Mouse (Mus musculus) forebrain, embryonic 10.5 days (tissue): ENCODE measurements around the gene Gpr155. TPM values are rescaled to one million over a fixed set of nuclear protein-coding genes. Genes with fewer than 3 reads are reported as not detected.

Source experiments
- DNase-seq: peaks from one replicate; pipeline ENCODE4 v3.0.0-alpha.2; 2017; ENCODE audit warnings: low spot score; ENCODE audit errors: extremely low spot score
- H3K27ac ChIP-seq: fragments of 300-500 bp; sonication (generic); 2 replicates; pipeline ENCODE4 v1.5.1; 2016; ENCODE audit warnings: mild to moderate bottlenecking
- H3K27me3 ChIP-seq: fragments of 300-500 bp; sonication (generic); 2 replicates; pipeline ENCODE4 v1.6.1; 2016; ENCODE audit warnings: mild to moderate bottlenecking; ENCODE audit not compliant: poor library complexity, severe bottlenecking
- H3K36me3 ChIP-seq: fragments of 300-500 bp; sonication (generic); replicated peaks from 2 replicates; pipeline ENCODE4 v1.6.1; 2016; ENCODE audit warnings: mild to moderate bottlenecking, moderate library complexity
- H3K4me1 ChIP-seq: fragments of 300-500 bp; sonication (generic); 2 replicates; pipeline ENCODE4 v1.6.1; 2016
- H3K4me3 ChIP-seq: fragments of 300-500 bp; sonication (generic); 2 replicates; pipeline ENCODE4 v1.5.1; 2016; ENCODE audit warnings: mild to moderate bottlenecking, moderate library complexity
- H3K9me3 ChIP-seq: fragments of 300-500 bp; sonication (generic); 2 replicates; pipeline ENCODE4 v1.6.1; 2016; ENCODE audit warnings: mild to moderate bottlenecking, moderate library complexity
- WGBS: fragments of 180-500 bp; shearing (Covaris S2); methylation state at CpG from one replicate; pipeline ENCODE4 v1.1.7; 2016; 5-methylcytosine and 5-hydroxymethylcytosine counted together
- polyA plus RNA-seq: library from polyadenylated mRNA; unstranded; fragments of >200 nt; fragmentation: Nextera tagmentation; extraction: Ambion mirVana; gene quantifications from 2 replicates; pipeline ENCODE4 v1.2.1, GENCODE M21; 2016

Gpr155 gene
- polyA plus RNA-seq, 1 experiment from 2014 or later: 2.2 TPM

DNA sequence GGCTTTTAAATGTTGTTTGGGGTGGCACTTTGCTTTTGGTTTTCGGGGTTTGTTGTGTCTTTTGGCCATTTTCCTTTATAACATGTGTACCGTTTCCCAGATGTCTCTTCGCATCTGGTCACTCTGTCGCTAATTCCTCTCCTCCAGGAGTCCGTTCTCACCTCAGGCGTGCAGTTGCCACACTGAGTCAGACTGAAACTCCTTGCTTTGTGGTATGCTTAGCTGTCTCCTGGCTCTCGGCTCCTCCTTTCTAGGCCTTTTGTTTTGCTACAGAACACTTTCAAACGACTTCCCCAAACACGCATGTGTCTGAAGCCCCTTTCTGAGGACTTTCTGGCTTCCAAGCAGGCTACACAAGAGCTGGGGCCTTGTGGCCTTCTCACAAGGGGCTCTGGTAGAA, 18.1 kb upstream of the Gpr155 start:
- no peak for DNase-seq
- Histone ChIP-seq H3K27me3 (no peaks in the 10 kb centered on the region), H3K4me3 (no peak overlapping the region), H3K36me3 (no peaks in the 10 kb centered on the region), H3K27ac (no peak overlapping the region), H3K4me1 (0 out of 2 replicates have a peak, but pooled peaks cover 8% of the 10 kb centered on the region), H3K9me3 (no peaks in the 10 kb centered on the region; the same call in 1 of the 2 replicates)
- 90% methylated on average over 9 of the region's 9 CpGs for WGBS

DNA sequence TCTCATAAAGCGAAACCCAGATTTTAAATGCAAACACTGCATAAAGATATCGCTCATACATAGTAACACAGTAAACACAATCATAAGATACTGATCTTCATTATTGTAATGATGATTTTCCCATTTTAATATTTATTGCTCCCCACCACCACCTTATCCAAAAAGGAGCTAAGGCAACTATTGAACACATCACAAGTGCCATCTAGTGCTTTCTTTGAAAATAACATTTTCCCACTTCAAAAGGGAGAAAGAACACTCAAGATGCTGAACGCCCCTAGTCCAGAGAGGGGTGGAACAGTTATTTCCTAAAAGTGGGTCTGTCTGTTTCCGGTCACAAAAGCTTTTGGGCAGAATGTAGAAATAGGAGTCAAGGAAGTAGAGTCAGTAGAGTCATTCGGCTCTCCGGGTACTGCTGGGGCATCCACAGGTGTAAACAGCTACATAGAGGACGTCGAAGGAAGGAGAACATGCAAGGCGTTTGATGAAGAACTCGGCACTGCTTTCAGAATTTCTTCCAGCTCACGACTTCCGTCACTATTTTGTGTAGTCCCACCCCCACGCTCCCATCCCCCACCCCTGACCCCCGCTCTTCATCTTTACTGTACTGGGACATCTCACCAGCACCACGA, 17.1 kb upstream of the Gpr155 start:
- Histone ChIP-seq H3K4me3 (no peak overlapping the region), H3K9me3 (no peaks in the 10 kb centered on the region; the same call in 1 of the 2 replicates), H3K36me3 (no peaks in the 10 kb centered on the region), H3K27me3 (no peaks in the 10 kb centered on the region), H3K4me1 (0 out of 2 replicates have a peak, but pooled peaks cover 8% of the 10 kb centered on the region), H3K27ac (no peak overlapping the region)
- no peak for DNase-seq
- WGBS: 82% methylated on average over 15 of the region's 15 CpGs

DNA sequence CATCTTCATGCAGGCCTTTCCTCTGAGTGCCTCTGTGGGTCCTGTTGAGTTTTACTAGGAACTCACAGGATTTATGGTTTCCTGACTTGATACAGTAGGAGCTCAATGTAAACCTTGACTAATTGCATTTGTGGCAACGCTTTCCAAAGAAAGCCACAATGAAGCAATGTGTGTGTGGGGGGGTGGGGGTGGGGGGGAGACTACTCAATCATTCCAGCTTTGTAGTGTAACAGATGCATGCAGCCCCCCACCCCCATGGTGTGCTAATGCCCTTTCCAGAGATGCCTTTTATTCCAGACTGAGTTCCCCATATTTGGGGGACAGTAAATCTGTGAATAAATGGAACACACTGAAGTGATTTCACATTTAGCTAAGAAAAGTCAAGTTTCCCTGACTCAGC, 15.3 kb upstream of the Gpr155 start:
- Histone ChIP-seq H3K36me3 (no peaks in the 10 kb centered on the region), H3K27ac (no peak overlapping the region), H3K9me3 (no peaks in the 10 kb centered on the region; the same call in 1 of the 2 replicates), H3K4me3 (no peak overlapping the region), H3K4me1 (0 out of 2 replicates have a peak, but pooled peaks cover 8% of the 10 kb centered on the region), H3K27me3 (no peaks in the 10 kb centered on the region)
- WGBS: 81% methylated on average over 1 of the region's 1 CpGs
- DNase-seq: no peak

DNA sequence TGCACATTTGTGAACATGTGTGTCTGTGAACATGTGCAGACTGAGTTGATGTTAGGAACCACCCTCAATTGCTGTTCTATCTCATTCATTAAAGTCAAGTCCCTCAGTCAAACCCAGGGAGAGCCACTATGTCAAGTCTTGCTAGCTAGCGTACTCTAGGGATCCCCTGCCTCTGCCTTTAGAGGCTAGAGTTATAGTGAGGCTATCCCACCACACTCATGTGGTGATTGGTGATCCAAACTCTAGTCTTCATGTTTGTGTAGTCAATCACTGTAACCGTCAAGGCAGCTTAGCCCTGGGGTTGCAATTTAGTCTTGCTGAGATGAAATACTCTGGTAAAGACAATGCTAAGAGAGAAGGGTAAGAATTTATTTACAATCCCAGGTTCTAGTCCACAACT, 11.1 kb upstream of the Gpr155 start:
- no peak overlapping the region for H3K27ac ChIP-seq
- no peaks in the 10 kb centered on the region for H3K9me3 ChIP-seq
- H3K4me1 ChIP-seq: 0 out of 2 replicates have a peak, but pooled peaks cover 8% of the 10 kb centered on the region
- 91% methylated on average over 2 of the region's 2 CpGs for WGBS
- H3K36me3 ChIP-seq: no peaks in the 10 kb centered on the region
- H3K4me3 ChIP-seq: no peak overlapping the region
- DNase-seq: no peak
- H3K27me3 ChIP-seq: no peaks in the 10 kb centered on the region

DNA sequence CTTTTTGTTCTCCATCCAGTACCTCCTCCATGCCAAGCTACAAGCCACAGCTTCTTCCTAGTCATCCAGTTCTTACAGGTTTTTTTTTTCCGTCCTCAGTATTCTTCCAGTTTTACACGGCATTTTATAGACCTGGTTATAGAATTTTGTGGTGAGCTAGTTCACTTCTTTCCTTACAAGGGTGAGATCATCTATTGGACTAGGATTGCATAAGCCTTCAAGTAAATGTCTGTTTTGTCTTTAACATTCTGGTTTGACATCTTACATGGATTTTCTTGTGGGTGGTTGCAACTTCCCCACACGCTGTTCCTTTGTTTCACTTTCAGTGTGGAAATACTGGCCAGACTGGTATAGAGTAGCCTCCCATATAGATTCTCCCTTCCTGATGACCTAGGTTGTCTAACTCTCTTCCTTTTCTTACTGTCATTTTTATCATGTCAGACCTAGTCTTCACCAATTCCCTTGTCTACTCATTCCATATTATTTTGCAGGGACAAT, 10.5 kb upstream of the Gpr155 start:
- 93% methylated on average over 3 of the region's 3 CpGs for WGBS

DNA sequence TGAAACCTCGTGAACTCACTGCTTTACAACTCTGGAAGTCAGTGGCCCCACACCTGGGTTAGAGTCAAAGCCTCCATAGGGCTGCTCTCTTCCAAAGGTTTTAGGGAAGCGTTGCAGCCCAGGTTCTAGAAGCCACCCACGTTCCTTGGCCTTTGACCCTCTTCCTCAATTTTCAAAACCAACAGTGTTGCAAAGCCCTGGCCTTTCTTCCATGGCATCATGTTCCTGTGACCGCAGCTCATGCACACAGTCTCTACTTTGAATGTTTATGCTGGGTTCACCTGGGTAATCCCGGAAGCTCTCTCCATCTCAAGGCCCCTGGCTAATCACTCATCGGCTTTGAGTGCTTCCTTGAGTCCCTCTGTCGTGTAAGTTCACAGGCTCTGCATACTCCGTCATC, 9.1 kb upstream of the Gpr155 start:
- H3K4me3 ChIP-seq: no peak overlapping the region
- 85% methylated on average over 8 of the region's 8 CpGs for WGBS

More for the DNA sequence above, 10.5 kb upstream of the Gpr155 start:
- no peak overlapping the region for H3K27ac ChIP-seq
- DNase-seq: no peak
- 0 out of 2 replicates have a peak, but pooled peaks cover 8% of the 10 kb centered on the region for H3K4me1 ChIP-seq
- no peaks in the 10 kb centered on the region for H3K27me3 ChIP-seq
- no peaks in the 10 kb centered on the region for H3K9me3 ChIP-seq
- no peak overlapping the region for H3K4me3 ChIP-seq
- no peaks in the 10 kb centered on the region for H3K36me3 ChIP-seq

DNA sequence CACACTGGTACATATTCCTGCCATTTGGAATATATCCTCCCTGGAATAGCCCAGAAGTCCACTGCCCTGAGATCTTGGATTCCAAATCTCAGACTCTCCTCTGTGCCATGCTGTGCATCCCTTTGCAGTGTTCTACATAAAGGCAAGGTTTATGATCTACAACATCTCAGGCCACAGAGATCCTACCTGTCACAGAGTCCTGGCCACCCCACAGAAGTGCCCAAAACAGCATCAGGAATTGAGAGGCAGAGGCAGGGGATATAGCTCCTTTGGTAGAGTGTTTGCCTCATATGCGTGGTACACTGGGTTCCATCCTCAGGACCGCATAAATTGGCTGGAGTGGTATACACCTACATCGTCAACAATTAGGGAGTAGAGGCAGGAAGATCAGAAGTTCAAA, 8.1 kb upstream of the Gpr155 start:
- H3K9me3 ChIP-seq: no peaks in the 10 kb centered on the region
- no peak overlapping the region for H3K4me3 ChIP-seq
- no peaks in the 10 kb centered on the region for H3K27me3 ChIP-seq
- H3K36me3 ChIP-seq: no peaks in the 10 kb centered on the region
- 92% methylated on average over 3 of the region's 3 CpGs for WGBS
- no peak for DNase-seq
- H3K27ac ChIP-seq: no peak overlapping the region
- H3K4me1 ChIP-seq: no peaks in the 10 kb centered on the region

More for the DNA sequence above, 9.1 kb upstream of the Gpr155 start:
- Histone ChIP-seq H3K36me3 (no peaks in the 10 kb centered on the region), H3K4me1 (no peaks in the 10 kb centered on the region), H3K27ac (no peak overlapping the region), H3K9me3 (no peaks in the 10 kb centered on the region), H3K27me3 (no peaks in the 10 kb centered on the region)
- no peak for DNase-seq

DNA sequence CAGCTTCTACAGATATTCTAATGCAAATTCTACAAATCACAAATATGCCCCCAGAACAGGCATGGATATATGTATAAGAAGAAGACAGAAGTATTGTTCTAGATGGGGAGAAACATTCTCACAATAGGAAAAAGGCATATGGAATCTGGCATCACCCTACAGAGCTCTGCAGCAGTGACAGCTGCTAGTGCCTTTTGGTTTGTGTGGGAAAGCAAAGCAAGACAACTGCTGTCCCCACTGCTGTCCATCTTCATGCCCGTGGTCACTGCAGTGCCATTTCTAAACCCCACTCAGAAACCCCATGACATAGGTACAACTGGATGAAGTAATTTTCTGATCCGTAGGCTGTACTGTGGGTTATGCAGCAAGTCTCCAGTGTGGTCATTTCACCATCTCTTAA, 6.4 kb upstream of the Gpr155 start:
- no peaks in the 10 kb centered on the region for H3K4me1 ChIP-seq
- H3K36me3 ChIP-seq: no peaks in the 10 kb centered on the region
- DNase-seq: no peak
- peaks cover 6% of the 10 kb centered on the region; the same call in 1 of the 2 replicates for H3K27me3 ChIP-seq
- no peak overlapping the region for H3K27ac ChIP-seq
- no peaks in the 10 kb centered on the region for H3K9me3 ChIP-seq
- 88% methylated on average over 2 of the region's 2 CpGs for WGBS
- H3K4me3 ChIP-seq: no peak overlapping the region

DNA sequence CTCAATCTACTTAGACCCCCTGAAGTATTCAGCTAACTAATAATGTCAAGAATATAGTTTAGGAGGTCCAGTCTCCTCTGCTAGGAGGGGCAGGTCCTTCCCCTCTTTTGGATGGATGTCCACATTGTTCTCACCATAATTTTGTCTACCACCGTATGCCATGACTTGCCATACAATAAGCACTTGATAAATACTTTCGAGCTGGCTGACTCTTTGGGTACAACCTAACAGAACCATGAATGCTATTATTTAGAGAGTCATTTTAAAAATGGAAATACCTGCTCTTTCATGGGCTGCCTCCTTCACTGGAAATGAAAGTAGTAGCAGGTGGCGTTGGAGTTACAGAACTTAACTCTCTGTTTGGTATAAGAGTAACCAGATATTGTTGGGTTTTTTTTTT, 3.6 kb upstream of the Gpr155 start:
- Histone ChIP-seq H3K9me3 (no peaks in the 10 kb centered on the region), H3K4me1 (peaks cover 15% of the 10 kb centered on the region), H3K4me3 (no peak overlapping the region), H3K36me3 (no peaks in the 10 kb centered on the region), H3K27ac (no peak overlapping the region), H3K27me3 (peaks cover 15% of the 10 kb centered on the region)
- 87% methylated on average over 3 of the region's 3 CpGs for WGBS
- no peak for DNase-seq

DNA sequence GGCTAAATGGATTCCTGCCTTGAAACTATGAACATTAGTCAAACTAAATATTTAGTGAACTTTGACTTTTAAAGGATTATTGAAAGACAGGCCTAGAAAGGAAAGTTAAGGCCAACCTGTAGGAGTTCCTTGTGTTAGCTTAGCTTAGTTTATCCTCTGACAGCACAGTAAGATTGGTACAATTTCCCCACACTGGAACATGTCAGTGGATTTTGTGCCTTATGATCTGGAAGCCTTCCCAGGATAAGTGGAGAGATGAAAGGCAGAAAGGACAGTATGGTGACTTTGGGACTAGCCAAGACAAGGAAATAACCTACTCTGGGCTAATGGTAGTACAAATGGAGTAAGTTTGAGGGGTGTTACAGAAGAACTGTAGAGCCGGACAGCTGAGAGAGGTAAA, 1.4 kb upstream of the Gpr155 start:
- no peak for DNase-seq
- H3K36me3 ChIP-seq: no peaks in the 10 kb centered on the region
- WGBS: 96% methylated on average over 1 of the region's 1 CpGs

DNA sequence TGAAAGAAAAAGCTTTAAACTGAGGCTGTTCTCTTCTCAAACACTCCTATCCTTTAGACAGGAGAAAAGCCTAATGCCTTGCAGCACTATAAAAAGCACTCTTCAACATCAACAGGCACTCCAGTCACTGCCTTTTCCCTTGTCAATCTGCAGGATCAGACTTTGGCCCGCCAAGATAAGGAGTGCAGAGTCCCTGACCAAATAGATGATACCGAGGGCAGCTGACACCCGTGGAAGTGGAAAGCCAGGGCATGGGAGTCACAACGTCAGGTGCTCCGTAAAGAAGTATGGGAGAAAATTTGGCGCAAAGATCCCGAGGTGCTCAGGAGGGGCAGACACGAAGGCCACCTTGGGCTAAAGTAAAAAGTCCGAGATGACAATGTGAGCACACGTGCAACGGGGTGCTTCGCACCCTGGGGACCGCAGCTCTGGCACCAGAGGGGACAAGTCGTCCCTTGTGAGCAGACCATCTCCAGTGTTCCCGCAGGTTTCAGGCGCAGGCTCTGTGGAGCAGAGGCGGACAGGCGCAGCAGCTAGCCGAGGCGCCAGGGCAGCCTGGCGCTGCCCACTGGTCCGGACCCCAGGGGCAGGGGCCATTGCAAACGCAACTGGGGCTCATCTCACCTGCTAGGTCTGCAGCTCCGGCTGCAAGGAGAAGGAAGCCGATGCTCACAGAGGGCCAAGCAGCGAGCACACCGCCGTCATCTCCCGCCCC, 574 bp downstream of the Gpr155 start:
- peaks cover 31% of the 10 kb centered on the region for H3K27me3 ChIP-seq
- H3K27ac ChIP-seq: peak overlapping the region; percentile 82
- H3K9me3 ChIP-seq: no peaks in the 10 kb centered on the region
- peaks cover 15% of the 10 kb centered on the region for H3K4me1 ChIP-seq
- H3K36me3 ChIP-seq: no peaks in the 10 kb centered on the region
- peak overlapping the region; percentile 74 for H3K4me3 ChIP-seq
- WGBS: 2% methylated on average over 29 of the region's 29 CpGs
- DNase-seq: no peak

More for the DNA sequence above, 1.4 kb upstream of the Gpr155 start:
- Histone ChIP-seq H3K9me3 (no peaks in the 10 kb centered on the region), H3K4me3 (no peak overlapping the region), H3K27ac (no peak overlapping the region), H3K4me1 (peaks cover 15% of the 10 kb centered on the region), H3K27me3 (peaks cover 31% of the 10 kb centered on the region)

DNA sequence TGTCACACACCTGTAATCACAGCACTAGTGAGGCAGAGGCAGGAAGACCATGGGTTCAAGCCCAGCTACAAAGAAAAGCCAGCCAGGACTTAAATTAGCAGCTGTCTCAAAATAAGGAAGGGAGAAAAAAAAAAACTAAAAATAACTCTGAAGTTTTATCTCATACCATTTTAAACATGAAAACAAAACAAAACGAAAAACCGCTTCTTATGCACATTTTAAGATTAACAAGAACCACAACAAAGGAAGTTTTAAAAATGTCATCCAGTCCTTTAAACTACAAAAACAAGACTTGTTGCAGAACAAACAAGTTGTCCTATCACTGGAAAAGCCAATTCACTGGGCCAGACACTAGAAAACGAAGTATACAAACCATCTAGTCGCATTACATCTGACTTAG, 1.2 kb downstream of the Gpr155 start:
- Histone ChIP-seq H3K4me1 (peaks cover 15% of the 10 kb centered on the region), H3K4me3 (no peak overlapping the region)

More for the DNA sequence above, 1.2 kb downstream of the Gpr155 start:
- H3K27ac ChIP-seq: no peak overlapping the region
- WGBS: 86% methylated on average over 4 of the region's 4 CpGs
- no peak for DNase-seq
- H3K27me3 ChIP-seq: peaks cover 31% of the 10 kb centered on the region
- no peaks in the 10 kb centered on the region for H3K9me3 ChIP-seq
- H3K36me3 ChIP-seq: no peaks in the 10 kb centered on the region
